Mouse (Mus musculus) lung, adult 2 months (tissue): ENCODE measurements at regions not wholly inside any gene's neighbourhood (a gene's known extent, or its start where the extent isn't known, plus 50 kb on each side); places are given as distances from the start of the nearest gene placed in this dataset.
A peak's percentile ranks its signal among the peaks of the same experiment; 100 is the strongest.

Experiments used
- DNase-seq: peaks from one replicate; pipeline ENCODE4 v3.0.0; 2022
- H3K4me1 ChIP-seq: fragments of 200-500 bp; 2 replicates; pipeline ENCODE4 v1.6.1; 2011; ENCODE audit warnings: low read length; ENCODE audit not compliant: control insufficient read depth, insufficient read depth
- H3K4me3 ChIP-seq: fragments of 200-500 bp; replicated peaks from 2 replicates; pipeline ENCODE3; 2011; ENCODE audit warnings: low read depth, mild to moderate bottlenecking, control low read depth, low read length; ENCODE audit errors: extremely low read depth
- CTCF ChIP-seq: fragments of 200-500 bp; IDR thresholded peaks from 2 replicates; pipeline ENCODE4 v1.5.1; 2011; ENCODE audit warnings: mild to moderate bottlenecking, low read length, control low read depth; ENCODE audit not compliant: insufficient read depth
- POLR2A ChIP-seq: fragments of 200-500 bp; IDR thresholded peaks from 2 replicates; pipeline ENCODE4 v1.6.1; 2011; ENCODE audit warnings: low read depth, mild to moderate bottlenecking, control low read depth, low read length, borderline replicate concordance; ENCODE audit errors: extremely low read depth
- WGBS: fragments of 180-500 bp; shearing (Covaris S2); methylation state at CpG from one replicate; pipeline ENCODE4 v1.1.7; 2018; 5-methylcytosine and 5-hydroxymethylcytosine counted together

- TF ChIP-seq CTCF = no peak
- no peak for TF ChIP-seq POLR2A
- Histone ChIP-seq H3K4me1 (no peaks in the 10 kb centered on the region), H3K4me3 (no peak overlapping the region)
- DNase-seq = peak; percentile 12
- 22% methylated on average over 8 of the region's 8 CpGs for WGBS
Observed at GRCm38 (mm10) chr1:41652646-41653427, 847.4 kb downstream of the Tmem182 start.

GRCm38 (mm10) chr1:41674086-41674485 is 868.7 kb downstream of the Tmem182 start:
- WGBS = 77% methylated on average over 6 of the region's 6 CpGs
- Histone ChIP-seq H3K4me1 (no peaks in the 10 kb centered on the region), H3K4me3 (no peak overlapping the region)
- no peak for DNase-seq
- TF ChIP-seq POLR2A (no peak), CTCF (no peak)

GRCm38 (mm10) chr1:41675345-41675744 is 869.9 kb downstream of the Tmem182 start:
- DNase-seq = no peak
- no peaks in the 10 kb centered on the region for H3K4me1 ChIP-seq
- WGBS = 45% methylated on average over 6 of the region's 6 CpGs
- H3K4me3 ChIP-seq = no peak overlapping the region
- no peak for TF ChIP-seq POLR2A
- no peak for TF ChIP-seq CTCF

GRCm38 (mm10) chr1:41705692-41706091 is 900.3 kb downstream of the Tmem182 start:
- TF ChIP-seq POLR2A (no peak), CTCF (no peak)
- Histone ChIP-seq H3K4me3 (no peak overlapping the region), H3K4me1 (no peaks in the 10 kb centered on the region)
- 19% methylated on average over 3 of the region's 3 CpGs for whole genome bisulfite sequencing
- no peak for DNase-seq

GRCm38 (mm10) chr1:41742644-41743331 is 937.4 kb downstream of the Tmem182 start:
- TF ChIP-seq POLR2A (no peak), CTCF (no peak)
- Histone ChIP-seq H3K4me3 (no peak overlapping the region), H3K4me1 (no peaks in the 10 kb centered on the region)
- no peak for DNase-seq
- WGBS = 85% methylated on average over 5 of the region's 5 CpGs

GRCm38 (mm10) chr1:41743332-41743710 is 937.9 kb downstream of the Tmem182 start:
- WGBS = 88% methylated on average over 6 of the region's 6 CpGs
- H3K4me1 ChIP-seq = no peaks in the 10 kb centered on the region
- TF ChIP-seq POLR2A (no peak), CTCF (no peak)
- DNase-seq = no peak
- H3K4me3 ChIP-seq = no peak overlapping the region

- TF ChIP-seq POLR2A (no peak), CTCF (no peak)
- 63% methylated on average over 3 of the region's 3 CpGs for WGBS
- Histone ChIP-seq H3K4me3 (no peak overlapping the region), H3K4me1 (no peaks in the 10 kb centered on the region)
- no peak for DNase-seq
Observed at GRCm38 (mm10) chr1:41744531-41744930, 939.1 kb downstream of the Tmem182 start.

GRCm38 (mm10) chr1:41759366-41759765 is 936.2 kb upstream of the Pou3f3 start:
- no peak for DNase-seq
- no peaks in the 10 kb centered on the region for H3K4me1 ChIP-seq
- TF ChIP-seq CTCF = no peak
- no peak for TF ChIP-seq POLR2A
- 78% methylated on average over 6 of the region's 6 CpGs for WGBS
- no peak overlapping the region for H3K4me3 ChIP-seq
